Mouse (Mus musculus) heart, adult 18-20 months (tissue): ENCODE results near the gene Il17re. TPM values are rescaled to one million over a fixed set of nuclear protein-coding genes. Genes with fewer than 3 reads are reported as not detected.

Experiments
- DNase-seq, 2 experiments: peaks; one replicate each; pipeline ENCODE4 v3.0.0; 2021 to 2022; ENCODE audit warnings: mixed read lengths in 1 of 2
- long read RNA-seq, 2 experiments: library from polyadenylated mRNA; stranded (forward); transcript quantifications; one replicate each; pipeline ENCODE4 v2.0.0; 2021
- total RNA-seq, 2 experiments: library from RNA; stranded (reverse); gene quantifications; 2 replicates each; pipeline ENCODE4 v1.2.3; 2021

Il17re gene
- total RNA-seq = 1 to 10 TPM in 1 of 2 experiments, under 1 TPM in 1; 0.69 to 1.2 TPM
- long read RNA-seq, experiment 1 = 0 reads
- long read RNA-seq, experiment 2, partial matches to known transcripts = 1 of 1 reads
- long read RNA-seq, experiment 2, other reads (novel, unspliced or antisense) = 0 of 1 reads

DNA sequence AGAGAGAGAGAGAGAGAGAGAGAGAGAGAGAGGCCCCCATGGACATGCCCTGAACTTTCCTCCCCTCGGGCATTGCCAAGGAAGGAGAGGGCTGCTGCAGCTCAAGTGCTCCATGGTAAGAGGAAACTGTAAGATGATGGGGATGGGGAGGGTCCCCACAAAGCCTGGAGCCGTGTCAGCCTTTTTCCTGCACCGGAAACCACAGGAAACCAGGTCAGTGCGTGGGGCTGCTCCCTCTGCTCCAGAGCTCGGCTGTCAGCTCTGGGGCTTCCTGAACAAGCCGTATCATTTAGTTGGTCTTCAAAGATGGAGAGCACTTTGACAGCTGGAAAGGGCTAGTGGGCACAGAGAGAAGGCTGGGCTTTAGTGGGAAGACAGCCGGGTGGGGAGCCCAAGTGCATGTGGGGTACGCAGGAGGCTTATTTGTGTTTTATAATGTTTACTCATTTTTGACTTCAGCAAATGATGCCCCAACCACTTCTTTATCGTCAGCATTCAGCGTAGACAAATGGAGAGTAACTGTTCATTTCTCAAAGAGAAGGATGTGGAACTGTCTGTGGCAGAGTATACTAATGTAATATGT, at the start of gene Il17re:
TSS of gene Il17re (plus strand) at position 533 of the 583 bp plus-strand sequence.
- DNase-seq = no peak

DNA sequence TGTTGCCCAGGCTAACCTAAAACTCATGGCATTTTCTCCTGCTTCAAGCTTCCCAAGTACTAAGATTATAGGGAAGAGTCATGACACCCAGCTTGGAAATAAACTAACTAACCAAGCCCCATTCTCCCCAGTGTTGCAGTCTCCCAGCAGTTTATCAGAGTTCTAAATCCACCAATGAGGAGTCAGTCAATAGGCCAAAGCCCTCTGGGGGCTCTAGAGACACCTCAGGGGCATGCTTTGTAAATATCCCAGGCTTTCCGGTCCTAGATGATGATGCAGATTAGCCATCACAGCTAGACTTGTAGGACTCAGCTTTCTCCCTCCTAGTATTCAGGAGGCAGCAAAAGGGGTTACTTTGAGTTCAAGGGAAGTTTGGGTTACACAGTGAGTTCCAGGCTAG, 48.3 kb upstream of the Il17re start:
- DNase-seq = no peak

DNA sequence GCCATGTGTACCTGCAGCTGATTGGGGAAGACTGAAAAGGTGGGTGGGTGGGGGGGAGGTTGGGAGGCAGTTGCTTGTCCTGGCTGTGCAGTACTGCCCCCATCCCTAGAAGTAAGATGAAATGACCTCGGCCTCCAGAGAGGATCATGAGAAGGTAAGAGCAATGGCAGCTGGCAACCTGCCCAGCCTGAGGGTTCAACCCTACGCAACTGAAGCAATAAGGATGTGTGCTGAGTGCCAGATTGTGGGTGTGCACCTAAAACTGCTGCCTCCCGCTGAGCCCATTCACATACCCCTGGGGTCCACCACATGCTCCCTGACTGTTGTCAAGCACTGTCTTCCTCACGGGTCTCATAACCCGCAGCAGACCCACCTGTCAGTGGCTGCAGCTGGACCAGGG, 41.9 kb upstream of the Il17re start:
- DNase-seq = no peak

GRCm38 (mm10) chr6:113418441-113419198, 39.7 kb upstream of the Il17re start:
- DNase-seq = no peak

DNA sequence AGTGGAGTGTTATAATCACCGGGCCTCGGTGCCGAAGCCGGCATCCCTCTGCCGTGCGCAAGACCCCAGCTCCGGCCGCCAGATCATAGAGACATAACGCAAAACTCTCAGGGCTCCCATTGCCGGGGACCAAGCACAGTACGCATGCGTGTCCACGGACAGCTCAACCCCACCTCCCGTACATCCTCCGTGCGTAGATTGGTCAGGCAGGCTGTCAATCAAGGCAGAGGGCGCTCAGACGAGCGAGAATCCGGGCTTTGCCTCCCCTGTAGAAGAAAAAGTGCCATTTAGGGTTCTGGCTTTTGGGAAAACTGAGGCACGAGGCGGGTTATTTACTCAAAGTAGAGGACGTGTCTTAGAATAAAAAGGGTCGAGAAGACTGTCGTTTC, 39.1 kb upstream of the Il17re start, which contains the start of gene Rpusd3:
TSS of gene Rpusd3 (minus strand) at position 142 of the 389 bp plus-strand sequence.
- DNase-seq = peak; percentile 99 to 100

DNA sequence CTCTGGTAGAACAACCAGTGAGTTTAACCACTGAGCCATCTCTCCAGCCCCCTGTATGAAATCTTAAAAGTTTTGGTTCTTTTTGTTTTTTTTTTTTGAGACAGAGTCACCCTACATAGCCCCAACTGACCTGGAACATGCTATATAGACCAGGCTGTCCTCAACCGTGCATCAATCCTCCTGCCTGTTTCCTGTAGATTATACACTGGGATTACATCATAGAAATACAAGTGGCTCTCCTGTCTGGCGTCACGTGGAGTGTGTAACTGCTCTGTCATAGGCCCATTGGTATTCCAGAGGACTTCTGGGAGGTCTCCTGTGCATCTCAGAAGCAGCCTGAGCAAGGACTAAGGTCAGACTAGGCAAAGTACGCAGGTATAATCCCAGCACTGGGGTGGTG, 35.3 kb upstream of the Il17re start:
- DNase-seq = no peak

- DNase-seq = peak in 1 of 2 experiments; percentile 14
Measured at GRCm38 (mm10) chr6:113424187-113424586, 34.1 kb upstream of the Il17re start.

- DNase-seq = no peak
Measured at GRCm38 (mm10) chr6:113426696-113427095, 31.6 kb upstream of the Il17re start.

- DNase-seq = no peak
Measured at GRCm38 (mm10) chr6:113427397-113427796, 30.9 kb upstream of the Il17re start.

DNA sequence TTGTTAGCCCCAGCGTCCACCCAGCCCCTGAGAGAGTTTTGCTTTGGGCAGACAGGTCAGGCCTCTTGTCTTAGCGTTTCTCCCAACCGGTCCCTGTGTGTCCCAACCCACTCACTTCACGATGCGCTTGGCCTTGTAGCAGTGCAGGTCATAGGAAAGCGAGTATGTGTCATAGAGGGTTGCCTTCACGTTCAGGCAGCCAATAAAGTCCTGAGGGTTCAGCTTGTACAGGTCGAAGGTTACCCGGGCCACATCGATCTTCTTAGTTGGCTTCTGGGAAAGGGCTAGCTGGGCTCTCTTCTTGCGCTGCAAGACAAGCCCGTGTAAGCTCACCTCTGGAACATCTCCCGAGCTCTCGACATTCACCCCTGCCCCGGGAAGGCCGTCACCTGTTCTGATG, 30.3 kb upstream of the Il17re start:
- no peak for DNase-seq

DNA sequence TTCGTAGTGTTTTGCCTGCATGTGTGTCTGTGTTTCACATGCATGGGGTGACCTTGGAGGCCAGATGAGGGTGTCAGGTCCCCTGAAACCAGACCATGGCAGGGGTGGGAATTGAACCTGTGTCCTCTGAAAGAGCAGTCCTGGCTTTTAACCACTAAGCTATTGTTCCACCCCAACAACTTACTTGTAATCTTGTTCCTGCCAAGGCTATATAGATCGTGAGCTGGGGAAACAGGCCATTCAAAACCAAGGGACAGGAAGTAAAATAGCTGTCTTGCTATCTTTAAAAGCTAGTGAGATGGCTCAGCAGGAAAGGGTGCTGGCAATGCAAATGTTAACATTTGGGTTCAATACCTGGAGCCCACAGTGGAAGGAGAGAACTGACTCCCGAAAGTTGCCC, 28.3 kb upstream of the Il17re start:
- DNase-seq = no peak

GRCm38 (mm10) chr6:113430846-113431245, 27.4 kb upstream of the Il17re start:
- no peak for DNase-seq

GRCm38 (mm10) chr6:113431801-113432200, 26.5 kb upstream of the Il17re start:
- no peak for DNase-seq

DNA sequence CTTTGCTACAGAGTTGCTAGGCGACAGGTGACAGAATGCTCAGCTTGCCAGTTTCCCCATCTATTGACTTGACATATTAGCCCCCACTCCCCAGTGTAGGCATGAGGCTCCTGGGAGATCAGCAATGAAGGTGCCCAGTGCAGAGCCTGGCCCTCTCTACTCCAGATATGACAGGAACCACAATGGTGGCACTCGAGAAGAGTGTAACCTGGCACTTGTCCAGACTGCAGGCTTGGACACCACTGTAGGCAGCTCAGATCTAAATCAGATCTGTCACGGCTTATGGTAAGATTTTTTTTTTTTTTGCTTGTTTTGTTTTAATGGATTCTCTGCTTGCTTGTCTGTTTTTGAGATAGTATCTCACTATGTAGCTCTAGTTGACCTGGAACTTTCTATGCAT, 24.6 kb upstream of the Il17re start:
- DNase-seq = no peak

GRCm38 (mm10) chr6:113434691-113435090, 23.6 kb upstream of the Il17re start:
- DNase-seq = no peak

- DNase-seq = no peak
Measured at GRCm38 (mm10) chr6:113435664-113436205, 22.5 kb upstream of the Il17re start, which contains the start of gene Cidec. TSS of gene Cidec (minus strand) at chr6:113435760.

DNA sequence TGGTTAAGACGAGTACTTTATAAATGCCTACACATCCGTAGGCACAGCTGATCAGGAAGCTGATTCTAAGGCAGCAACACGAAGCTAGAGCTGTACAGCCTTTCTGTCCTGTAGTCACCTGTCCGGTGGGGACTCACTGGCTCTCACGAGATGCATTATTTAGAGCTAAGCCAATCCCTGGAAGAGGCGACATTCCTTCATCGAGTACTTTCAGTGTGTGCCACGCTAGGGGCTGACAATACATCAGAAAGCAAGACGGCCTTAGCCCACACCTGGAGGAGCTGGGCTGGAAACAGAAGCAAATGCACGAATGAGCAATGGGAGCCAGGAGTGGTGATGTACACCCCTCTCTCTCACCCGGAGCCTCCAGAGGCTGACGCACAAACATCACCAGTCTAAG, 21.1 kb upstream of the Il17re start:
- DNase-seq = no peak

DNA sequence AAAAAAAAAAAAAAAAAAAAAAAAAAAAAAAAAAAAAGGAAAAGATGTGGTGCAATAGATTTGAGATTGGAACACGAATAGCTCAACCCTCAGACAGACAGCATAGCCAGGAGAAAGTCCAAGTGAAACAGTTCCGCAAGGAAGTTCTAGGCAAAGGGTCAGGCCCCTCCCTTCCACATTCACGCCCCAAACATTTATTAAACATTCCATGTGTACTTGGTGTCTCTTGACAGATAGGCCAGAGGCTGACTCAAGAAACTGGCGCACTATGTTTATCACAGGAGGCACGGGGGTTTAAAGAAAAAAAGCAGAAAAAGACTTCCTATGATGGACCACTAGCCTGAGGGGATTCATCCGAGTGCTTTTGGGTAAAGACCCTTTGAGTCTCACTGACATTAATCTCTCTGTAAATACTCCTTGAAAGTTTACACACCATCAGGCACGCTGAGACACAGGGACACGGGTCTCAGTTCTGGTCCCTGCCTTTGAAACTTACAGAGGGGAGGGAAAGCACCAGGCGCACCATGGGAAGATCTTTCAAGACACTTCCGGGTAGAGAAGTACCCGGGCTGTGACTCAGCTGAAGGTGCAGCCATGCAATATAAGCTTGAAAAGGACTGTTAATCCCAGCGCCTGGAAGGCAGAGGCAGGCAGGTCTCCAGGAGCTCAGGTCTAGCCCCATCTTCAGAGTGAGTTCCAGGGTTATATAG, 19.4 kb upstream of the Il17re start:
- no peak for DNase-seq

- DNase-seq = no peak
Measured at GRCm38 (mm10) chr6:113440686-113441085, 17.6 kb upstream of the Il17re start.

DNA sequence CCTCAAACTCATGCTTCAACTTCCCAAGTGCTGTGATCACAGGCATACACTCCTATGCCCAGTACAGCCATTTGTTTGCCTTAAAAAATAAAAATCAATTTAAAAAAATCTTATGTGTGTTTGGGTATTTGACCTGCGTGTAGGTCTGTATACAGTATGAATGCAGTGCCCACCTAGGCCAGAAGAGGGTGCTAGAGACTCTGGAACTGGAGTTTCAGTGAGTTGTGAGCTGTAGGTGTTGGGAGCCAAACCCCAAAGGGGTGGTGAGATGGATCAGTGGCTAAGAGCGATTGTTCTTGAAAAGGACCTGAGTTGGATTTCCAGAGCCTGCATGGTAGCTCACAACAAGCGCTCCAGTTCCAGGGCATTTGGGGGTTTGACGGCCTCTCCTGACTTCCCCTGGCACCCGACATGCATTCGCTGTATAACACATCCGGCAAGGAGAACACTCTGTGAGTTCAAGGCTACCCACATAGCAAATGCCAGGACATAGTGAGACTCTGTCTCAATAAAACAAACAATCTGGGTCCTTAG, 17.1 kb upstream of the Il17re start:
- peak; percentile 58 to 86 for DNase-seq

DNA sequence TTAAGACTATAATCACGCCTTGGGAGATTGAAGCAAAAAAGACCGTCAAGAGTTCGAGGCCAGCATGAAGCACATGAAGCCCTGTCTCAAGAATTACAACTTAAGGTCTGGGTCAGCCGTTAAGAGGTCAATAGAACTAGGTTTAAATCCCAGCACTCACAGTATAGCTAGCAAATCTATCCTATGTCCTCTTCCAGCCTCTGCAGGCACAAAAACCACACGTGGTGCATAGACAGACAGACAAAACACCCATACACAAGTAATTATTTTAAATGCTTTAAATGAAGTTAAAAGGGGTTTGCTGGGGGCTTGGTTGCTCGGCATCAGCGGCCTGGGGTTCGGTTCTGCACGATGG, 16.2 kb upstream of the Il17re start:
- no peak for DNase-seq

GRCm38 (mm10) chr6:113442442-113443090, 15.7 kb upstream of the Il17re start, which contains the start of gene Jagn1:
TSS of gene Jagn1 (plus strand) at chr6:113442569.
- peak; percentile 94 to 98 for DNase-seq
